Mouse (Mus musculus) heart, adult 2 months (tissue): ENCODE results near the gene Jakmip3.
A peak's percentile ranks its signal among the peaks of the same experiment; 100 is the strongest.

Experiments used
- CTCF ChIP-seq: fragments of 200-600 bp; IDR thresholded peaks from 2 replicates; pipeline ENCODE4 v1.8.1; 2022; ENCODE audit warnings: antibody characterized with exemption, mild to moderate bottlenecking, moderate library complexity
- EP300 ChIP-seq: fragments of 200-500 bp; IDR thresholded peaks from 2 replicates; pipeline ENCODE4 v1.6.1; 2011; ENCODE audit warnings: low read depth, low read length, control low read depth; ENCODE audit not compliant: insufficient read depth
- POLR2A ChIP-seq: fragments of 200-500 bp; IDR thresholded peaks from 2 replicates; pipeline ENCODE4 v1.6.1; 2011; ENCODE audit warnings: mild to moderate bottlenecking, low read depth, low read length, control low read depth; ENCODE audit not compliant: insufficient read depth

DNA sequence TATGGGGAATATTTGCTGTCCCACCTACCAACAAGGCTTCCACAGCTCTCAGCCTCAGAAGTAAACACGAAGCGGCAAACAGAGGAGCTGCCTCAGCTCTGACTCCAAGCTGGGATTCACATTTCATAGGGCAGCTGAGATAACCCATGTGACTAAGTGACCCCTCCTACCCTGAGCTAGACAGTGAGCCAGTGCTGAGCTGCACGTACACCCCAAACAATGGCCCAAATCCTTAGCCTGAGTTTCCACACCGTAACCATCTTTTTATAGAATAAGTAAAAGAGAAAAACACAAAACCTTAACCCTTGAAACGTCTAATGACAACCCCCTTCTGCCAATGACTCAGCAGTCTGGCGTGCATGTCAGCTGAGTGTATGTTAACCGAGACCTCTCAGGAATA lies 33.5 kb upstream of the Jakmip3 start:
- no peak for TF ChIP-seq CTCF
- peak; percentile 75 for TF ChIP-seq POLR2A
- peak; percentile 60; the same call in 1 of the 2 replicates for TF ChIP-seq EP300
